Mouse (Mus musculus): ENCODE results near the gene Runx2. TPM values are rescaled to one million over a fixed set of nuclear protein-coding genes. Genes with fewer than 3 reads are reported as not detected.

Gene Runx2
- polyA plus RNA-seq, 1 experiment from 2014 or later, result 4.6 TPM

- H3K4me1 ChIP-seq, result 0 out of 2 replicates have a peak, but pooled peaks cover 3% of the 10 kb centered on the region
- H3K36me3 ChIP-seq, result no peaks in the 10 kb centered on the region
- H3K4me3 ChIP-seq, result no peak overlapping the region
- no peak for ATAC-seq (ENCODE audit: low FRiP score, low read depth)
- H3K9me3 ChIP-seq, result no peaks in the 10 kb centered on the region
- peaks cover 5% of the 10 kb centered on the region for H3K27me3 ChIP-seq
- H3K27ac ChIP-seq (replicated peaks), result no peak overlapping the region
- WGBS, result 82% methylated on average over 2 of the region's 2 CpGs
- no peak overlapping the region for H3K4me2 ChIP-seq (replicated peaks)
- H3K9ac ChIP-seq (replicated peaks), result no peak overlapping the region
These were observed 164.2 kb downstream of the Runx2 start for GRCm38 (mm10) chr17:44650431-44650830.

DNA sequence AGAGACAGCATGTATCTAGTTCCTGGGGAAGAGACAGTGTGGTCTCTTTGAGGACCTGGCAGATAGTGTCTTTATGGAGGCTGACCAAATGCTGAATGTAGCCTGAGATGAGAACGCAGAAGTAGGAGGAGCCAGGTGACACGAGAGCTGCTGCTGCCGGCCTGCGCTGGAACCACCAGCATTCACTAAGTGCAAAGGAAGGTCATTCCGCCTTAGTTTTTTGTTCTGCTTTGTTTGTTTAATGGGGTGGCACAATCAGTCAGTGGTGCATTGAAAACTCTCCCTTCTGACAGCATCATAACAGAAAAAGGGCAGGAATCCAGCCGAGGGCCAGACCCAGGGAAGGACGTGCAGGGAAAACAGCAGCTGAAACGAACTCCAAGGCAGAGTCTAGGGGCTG is 165.5 kb downstream of the Runx2 start:
- H3K9ac ChIP-seq (replicated peaks), result no peak overlapping the region
- ATAC-seq (ENCODE audit: low FRiP score, low read depth), result no peak
- WGBS, result 38% methylated on average over 8 of the region's 8 CpGs
- no peaks in the 10 kb centered on the region for H3K9me3 ChIP-seq
- peaks cover 5% of the 10 kb centered on the region for H3K27me3 ChIP-seq
- H3K27ac ChIP-seq (replicated peaks), result no peak overlapping the region
- no peaks in the 10 kb centered on the region for H3K36me3 ChIP-seq
- 0 out of 2 replicates have a peak, but pooled peaks cover 3% of the 10 kb centered on the region for H3K4me1 ChIP-seq
- H3K4me3 ChIP-seq, result no peak overlapping the region
- no peak overlapping the region for H3K4me2 ChIP-seq (replicated peaks)

DNA sequence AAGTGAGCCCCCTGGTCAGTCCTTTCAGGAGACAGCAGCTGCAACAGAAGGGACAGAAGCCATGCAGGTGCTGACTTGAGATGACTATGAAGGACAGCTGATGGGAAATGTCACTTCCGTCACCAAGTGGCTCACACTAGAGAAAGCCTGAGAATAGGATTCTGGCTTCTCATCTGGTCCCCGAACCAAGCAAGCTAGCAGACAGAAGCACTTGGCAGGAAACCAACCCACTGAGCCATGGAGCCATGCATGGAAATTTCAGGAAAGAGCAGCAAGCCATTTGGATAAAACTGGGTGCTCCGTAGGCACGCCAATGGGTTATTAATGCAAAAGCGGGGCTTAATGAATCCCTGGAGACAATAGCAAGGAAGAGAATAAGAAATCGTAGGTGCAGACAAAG is 166.7 kb downstream of the Runx2 start:
- ATAC-seq (ENCODE audit: low FRiP score, low read depth), result no peak
- H3K4me1 ChIP-seq, result 0 out of 2 replicates have a peak, but pooled peaks cover 3% of the 10 kb centered on the region
- H3K4me3 ChIP-seq, result no peak overlapping the region
- H3K9me3 ChIP-seq, result no peaks in the 10 kb centered on the region
- H3K9ac ChIP-seq (replicated peaks), result no peak overlapping the region
- H3K36me3 ChIP-seq, result no peaks in the 10 kb centered on the region
- 86% methylated on average over 6 of the region's 6 CpGs for WGBS
- no peak overlapping the region for H3K27ac ChIP-seq (replicated peaks)
- H3K27me3 ChIP-seq, result peaks cover 5% of the 10 kb centered on the region; the same call in 1 of the 2 replicates
- H3K4me2 ChIP-seq (replicated peaks), result no peak overlapping the region

GRCm38 (mm10) chr17:44645146-44645545 is 169.5 kb downstream of the Runx2 start:
- no peak for ATAC-seq (ENCODE audit: low FRiP score, low read depth)
- Histone ChIP-seq H3K27ac (replicated peaks) (no peak overlapping the region), H3K9ac (replicated peaks) (no peak overlapping the region), H3K4me1 (0 out of 2 replicates have a peak, but pooled peaks cover 3% of the 10 kb centered on the region), H3K4me2 (replicated peaks) (no peak overlapping the region), H3K4me3 (no peak overlapping the region), H3K36me3 (no peaks in the 10 kb centered on the region), H3K9me3 (no peaks in the 10 kb centered on the region), H3K27me3 (peaks cover 2% of the 10 kb centered on the region; the same call in 1 of the 2 replicates)
- 88% methylated on average over 8 of the region's 8 CpGs for WGBS

- no peak for ATAC-seq (ENCODE audit: low FRiP score, low read depth)
- Histone ChIP-seq H3K27me3 (no peaks in the 10 kb centered on the region), H3K27ac (replicated peaks) (no peak overlapping the region), H3K36me3 (no peaks in the 10 kb centered on the region), H3K9me3 (no peaks in the 10 kb centered on the region), H3K9ac (replicated peaks) (no peak overlapping the region), H3K4me3 (no peak overlapping the region), H3K4me2 (replicated peaks) (no peak overlapping the region), H3K4me1 (0 out of 2 replicates have a peak, but pooled peaks cover 3% of the 10 kb centered on the region)
- 90% methylated on average over 6 of the region's 6 CpGs for WGBS
These were observed 171.3 kb downstream of the Runx2 start for GRCm38 (mm10) chr17:44643260-44643659.

DNA sequence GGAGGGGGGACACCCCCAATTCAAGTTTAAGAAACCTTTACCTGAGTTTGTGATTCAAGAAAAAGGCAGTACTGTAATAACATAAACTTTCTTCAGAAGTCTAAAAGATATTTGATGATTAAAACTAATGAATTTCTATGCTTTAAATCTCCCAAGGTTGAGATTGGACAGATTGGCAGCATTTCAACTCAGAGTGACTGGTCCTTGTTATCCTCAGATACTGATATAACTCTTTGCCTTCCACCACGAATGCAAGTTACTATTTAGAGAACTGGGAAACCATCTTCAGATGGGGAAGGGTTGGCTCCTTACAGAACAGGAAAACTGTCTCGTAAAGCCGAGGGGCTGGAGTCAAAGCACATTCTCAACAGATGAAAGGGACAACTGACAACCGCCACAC is 172.5 kb downstream of the Runx2 start:
- Histone ChIP-seq H3K9me3 (no peaks in the 10 kb centered on the region), H3K36me3 (no peaks in the 10 kb centered on the region), H3K9ac (replicated peaks) (no peak overlapping the region), H3K4me1 (peaks cover 6% of the 10 kb centered on the region; the same call in 1 of the 2 replicates), H3K4me2 (replicated peaks) (no peak overlapping the region), H3K27me3 (no peaks in the 10 kb centered on the region), H3K27ac (replicated peaks) (no peak overlapping the region), H3K4me3 (no peak overlapping the region)
- 86% methylated on average over 4 of the region's 4 CpGs for WGBS
- no peak for ATAC-seq (ENCODE audit: low FRiP score, low read depth)

DNA sequence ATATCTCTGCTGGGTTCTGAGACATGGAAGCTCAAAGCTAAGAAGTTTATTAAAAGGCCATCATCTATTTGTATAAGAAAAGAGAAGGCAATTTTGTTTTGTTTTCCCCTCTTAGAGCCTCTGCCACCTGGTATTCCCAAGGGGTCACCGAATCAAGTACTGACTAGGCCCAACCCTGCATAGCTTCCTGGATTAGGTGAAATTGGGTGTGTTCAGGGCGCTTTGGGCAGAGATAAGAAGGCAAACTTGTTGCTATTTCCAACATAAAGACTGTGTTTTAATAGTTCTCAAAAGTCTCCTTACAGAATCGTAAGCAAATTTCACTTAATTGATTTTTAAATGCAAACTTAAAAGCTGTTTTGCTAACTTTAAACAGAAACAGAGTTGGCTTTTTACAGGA is 173.7 kb downstream of the Runx2 start:
- no peak overlapping the region for H3K9ac ChIP-seq (replicated peaks)
- H3K27me3 ChIP-seq, result no peaks in the 10 kb centered on the region
- H3K36me3 ChIP-seq, result no peaks in the 10 kb centered on the region
- H3K4me2 ChIP-seq (replicated peaks), result no peak overlapping the region
- no peaks in the 10 kb centered on the region for H3K9me3 ChIP-seq
- H3K4me1 ChIP-seq, result peaks cover 3% of the 10 kb centered on the region; the same call in 1 of the 2 replicates
- 90% methylated on average over 3 of the region's 3 CpGs for WGBS
- ATAC-seq (ENCODE audit: low FRiP score, low read depth), result no peak
- H3K27ac ChIP-seq (replicated peaks), result no peak overlapping the region
- no peak overlapping the region for H3K4me3 ChIP-seq

DNA sequence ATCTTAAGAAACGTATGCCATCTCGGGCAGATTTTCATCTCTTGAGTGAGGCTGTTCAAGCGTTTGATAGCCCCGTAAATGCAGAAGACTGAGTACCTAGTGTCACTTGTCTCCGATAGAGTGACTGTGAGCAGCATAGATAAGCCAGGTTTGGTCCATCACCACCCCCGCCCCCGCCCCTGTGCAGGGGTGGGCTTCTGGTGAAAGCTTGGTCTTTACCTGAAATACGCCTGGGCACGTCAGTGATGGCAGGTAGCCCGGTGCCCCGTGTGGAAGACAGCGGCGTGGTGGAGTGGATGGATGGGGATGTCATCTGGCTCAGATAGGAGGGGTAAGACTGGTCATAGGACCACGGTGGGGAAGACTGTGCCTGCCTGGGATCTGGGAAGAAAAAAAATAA is 175.2 kb downstream of the Runx2 start:
- no peak overlapping the region for H3K4me3 ChIP-seq
- H3K27ac ChIP-seq (replicated peaks), result no peak overlapping the region
- H3K36me3 ChIP-seq, result no peaks in the 10 kb centered on the region
- H3K4me2 ChIP-seq (replicated peaks), result no peak overlapping the region
- no peak for ATAC-seq (ENCODE audit: low FRiP score, low read depth)
- H3K9ac ChIP-seq (replicated peaks), result no peak overlapping the region
- H3K4me1 ChIP-seq, result peaks cover 3% of the 10 kb centered on the region; the same call in 1 of the 2 replicates
- no peaks in the 10 kb centered on the region for H3K27me3 ChIP-seq
- H3K9me3 ChIP-seq, result no peaks in the 10 kb centered on the region
- 96% methylated on average over 14 of the region's 14 CpGs for WGBS

DNA sequence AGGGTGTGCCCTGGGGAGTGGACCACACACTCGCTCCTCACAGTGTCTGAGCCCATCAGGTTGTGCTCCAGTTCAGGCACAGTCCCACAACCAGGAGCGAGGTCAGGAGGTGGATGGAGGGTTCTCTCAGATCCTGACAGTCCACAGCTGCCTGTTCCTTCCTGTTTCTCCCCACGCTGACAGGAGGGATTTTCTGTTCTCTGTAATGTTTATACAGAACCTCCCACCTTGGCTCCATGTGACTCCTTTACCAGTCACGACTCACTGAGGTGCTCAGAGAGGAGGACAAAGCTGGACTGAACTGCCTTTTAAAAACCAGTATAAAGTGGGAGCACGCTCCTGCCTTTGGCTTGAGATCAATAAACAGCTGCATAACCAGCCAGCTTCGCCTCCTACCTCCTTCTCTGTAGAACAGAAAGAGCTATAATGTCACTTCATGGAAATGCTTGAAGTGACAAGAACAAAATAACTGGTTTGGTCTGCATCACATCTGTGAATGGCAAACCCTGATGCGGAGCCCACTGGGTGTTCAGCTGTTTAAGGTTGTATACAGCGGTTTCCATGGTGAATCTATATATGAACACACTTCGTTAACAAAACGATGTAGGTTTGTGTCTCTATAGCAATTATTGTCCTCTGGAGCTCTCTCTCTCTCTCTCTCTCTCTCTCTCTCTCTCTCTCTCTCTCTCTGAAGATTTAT is 177.3 kb downstream of the Runx2 start:
- H3K9ac ChIP-seq (replicated peaks), result no peak overlapping the region

DNA sequence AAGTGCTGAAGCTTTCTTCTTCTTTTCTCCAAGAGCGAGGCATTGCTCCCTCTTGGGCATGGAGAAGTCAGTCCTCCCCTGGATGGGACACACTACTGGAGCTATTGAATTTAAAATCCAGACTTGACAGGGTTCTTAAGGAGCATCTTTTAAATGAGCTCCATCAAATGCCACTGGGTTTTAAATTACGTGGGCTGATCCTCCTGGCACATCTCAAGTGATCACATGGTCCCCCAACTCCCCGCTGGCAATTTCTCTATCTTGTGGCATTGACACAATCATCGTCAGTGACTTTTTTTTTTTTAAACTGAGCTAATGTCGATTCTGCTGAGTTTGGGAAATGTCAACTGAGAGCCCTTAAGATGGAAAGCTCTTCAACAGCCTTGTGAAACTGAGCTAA is 180.1 kb downstream of the Runx2 start:
- H3K36me3 ChIP-seq, result no peaks in the 10 kb centered on the region
- H3K9me3 ChIP-seq, result no peaks in the 10 kb centered on the region
- H3K4me3 ChIP-seq, result no peak overlapping the region
- ATAC-seq (ENCODE audit: low FRiP score, low read depth), result no peak
- WGBS, result 72% methylated on average over 5 of the region's 5 CpGs
- H3K27ac ChIP-seq (replicated peaks), result no peak overlapping the region
- H3K4me2 ChIP-seq (replicated peaks), result no peak overlapping the region
- peaks cover 3% of the 10 kb centered on the region; the same call in 1 of the 2 replicates for H3K4me1 ChIP-seq
- H3K27me3 ChIP-seq, result peaks cover 4% of the 10 kb centered on the region; the same call in 1 of the 2 replicates
- H3K9ac ChIP-seq (replicated peaks), result no peak overlapping the region

More for the DNA sequence above, 177.3 kb downstream of the Runx2 start:
- ATAC-seq (ENCODE audit: low FRiP score, low read depth), result no peak
- 84% methylated on average over 10 of the region's 10 CpGs for WGBS
- Histone ChIP-seq H3K4me3 (no peak overlapping the region), H3K4me1 (peaks cover 3% of the 10 kb centered on the region; the same call in 1 of the 2 replicates), H3K4me2 (replicated peaks) (no peak overlapping the region), H3K9me3 (no peaks in the 10 kb centered on the region), H3K27me3 (peaks cover 2% of the 10 kb centered on the region; the same call in 1 of the 2 replicates), H3K27ac (replicated peaks) (no peak overlapping the region), H3K36me3 (no peaks in the 10 kb centered on the region)

DNA sequence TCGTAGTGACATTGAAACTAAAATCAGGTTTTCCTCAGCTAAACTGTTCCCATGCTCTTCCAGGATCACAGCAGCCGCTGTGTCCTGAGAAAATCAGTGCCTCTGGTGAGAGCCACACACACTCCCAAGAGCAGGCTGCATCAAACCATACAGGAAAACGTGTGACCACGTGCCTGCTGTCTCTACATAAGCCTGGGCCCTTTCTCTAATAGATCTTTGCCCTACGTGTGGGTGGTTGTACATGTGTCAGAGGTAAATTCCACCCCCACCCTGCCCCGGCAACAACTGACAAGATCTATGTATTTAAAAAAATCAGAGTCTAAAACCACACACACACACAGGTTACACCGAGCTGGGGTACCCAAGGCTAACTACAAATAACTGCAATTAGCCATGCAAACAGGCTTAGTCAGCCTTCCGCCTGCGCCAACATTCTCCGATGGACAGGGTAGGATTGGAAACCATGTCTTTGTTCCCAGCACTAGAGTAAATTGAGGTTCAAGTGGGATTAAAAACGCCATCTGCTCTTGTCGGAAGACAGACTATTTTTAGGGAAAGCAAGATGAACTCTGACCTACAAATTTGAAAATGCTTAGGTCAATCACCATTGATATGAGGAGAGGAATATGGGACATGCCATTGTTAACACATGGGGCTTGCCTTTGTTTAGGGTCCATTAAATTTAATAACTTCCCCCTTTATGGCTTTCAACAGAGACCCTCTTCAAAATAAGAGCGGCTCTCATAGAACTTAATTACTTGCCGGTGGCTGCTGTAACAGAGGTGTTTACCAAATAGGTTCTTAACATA is 180.8 kb downstream of the Runx2 start:
- 67% methylated on average over 14 of the region's 14 CpGs for WGBS
- H3K4me1 ChIP-seq, result peaks cover 3% of the 10 kb centered on the region; the same call in 1 of the 2 replicates
- H3K27ac ChIP-seq (replicated peaks), result no peak overlapping the region
- H3K9me3 ChIP-seq, result no peaks in the 10 kb centered on the region
- no peak overlapping the region for H3K4me3 ChIP-seq
- peaks cover 4% of the 10 kb centered on the region; the same call in 1 of the 2 replicates for H3K27me3 ChIP-seq
- no peak overlapping the region for H3K9ac ChIP-seq (replicated peaks)
- no peaks in the 10 kb centered on the region for H3K36me3 ChIP-seq
- peak; percentile 68; the same call in 1 of the 2 replicates for ATAC-seq (ENCODE audit: low FRiP score, low read depth)
- H3K4me2 ChIP-seq (replicated peaks), result no peak overlapping the region

DNA sequence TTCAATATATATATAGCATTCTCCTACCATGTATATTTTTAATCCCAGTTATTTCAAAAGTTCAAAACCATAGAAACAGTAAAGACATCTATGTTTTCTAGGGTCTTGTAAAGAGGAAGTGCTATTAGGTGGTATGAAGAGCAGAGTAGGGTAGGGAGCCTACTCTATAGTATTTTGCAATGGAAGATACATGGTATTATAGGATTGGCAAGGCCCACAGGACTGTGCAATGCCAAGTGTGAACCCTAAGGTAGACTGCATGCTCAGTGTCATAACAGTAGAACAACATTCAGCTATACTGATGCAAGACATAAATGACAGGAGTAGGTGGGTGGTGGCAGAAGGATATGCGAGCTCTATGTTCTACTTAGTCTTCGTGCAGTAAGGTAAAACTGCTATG is 181.7 kb downstream of the Runx2 start:
- Histone ChIP-seq H3K9ac (replicated peaks) (no peak overlapping the region), H3K36me3 (no peaks in the 10 kb centered on the region), H3K4me1 (peaks cover 3% of the 10 kb centered on the region; the same call in 1 of the 2 replicates), H3K4me2 (replicated peaks) (no peak overlapping the region), H3K27me3 (peaks cover 4% of the 10 kb centered on the region; the same call in 1 of the 2 replicates), H3K4me3 (no peak overlapping the region), H3K27ac (replicated peaks) (no peak overlapping the region), H3K9me3 (no peaks in the 10 kb centered on the region)
- 100% methylated on average over 2 of the region's 2 CpGs for WGBS
- no peak for ATAC-seq (ENCODE audit: low FRiP score, low read depth)

All from midbrain, embryonic 12.5 days (tissue).